Mouse (Mus musculus) forelimb bud, embryonic 11.5 days (tissue): ENCODE results near the gene Clrn2.

ENCODE experiments used
- DNase-seq: peaks from one replicate; pipeline ENCODE4 v3.0.0-alpha.2; 2012; ENCODE audit warnings: low read depth, low spot score

Clrn2 gene

GRCm38 (mm10) chr5:45510071-45510470 lies 56.5 kb downstream of the Clrn2 start:
- DNase-seq: no peak

GRCm38 (mm10) chr5:45512908-45513307 lies 59.4 kb downstream of the Clrn2 start:
- DNase-seq: no peak

GRCm38 (mm10) chr5:45513511-45513910 lies 60.0 kb downstream of the Clrn2 start:
- DNase-seq: no peak
